ENCODE assay signal across 8 mouse cellular contexts in genomic region chr6:112273501-112274205, GRCm38 (mm10). TPM values are rescaled to one million over a fixed set of nuclear protein-coding genes. Genes with fewer than 3 reads are reported as not detected.
DNase-seq lines count a peak whose midpoint lies in the region; ATAC-seq and TF ChIP-seq lines count a peak whose summit lies in the region.

Gene Lmcd1, plus strand, starts transcription at chr6:112273758.

- under 1% methylated on average over 21 of the region's 21 CpGs for WGBS in forebrain, embryonic 14.5 days
- under 1% methylated on average over 21 of the region's 21 CpGs for WGBS in heart, postnatal 0 days
- WGBS in liver, embryonic 13.5 days (ENCODE audit: insufficient replicate concordance), result 5% methylated on average over 21 of the region's 21 CpGs
- 2% methylated on average over 21 of the region's 21 CpGs for WGBS in neural tube, embryonic 12.5 days

- TF ChIP-seq POLR2A in ES-Bruce4 (IDR thresholded peaks at IDR 0.05; ENCODE audit: insufficient read depth, low read length), result no peak

- H3K27me3 ChIP-seq in ES-Bruce4 (ENCODE audit: control insufficient read depth, insufficient read depth, low read length, poor library complexity, severe bottlenecking), result no peaks in the 10 kb centered on the region; the same call in 1 of the 2 replicates
- no peaks in the 10 kb centered on the region for H3K27me3 ChIP-seq in forebrain, embryonic 14.5 days (replicated peaks; ENCODE audit: control insufficient read depth, insufficient read depth, low read length)
- no peaks in the 10 kb centered on the region for H3K27me3 ChIP-seq in heart, postnatal 0 days (ENCODE audit: control insufficient read depth, insufficient read depth, low read length)
- H3K27me3 ChIP-seq in liver, embryonic 13.5 days, result peaks cover 20% of the 10 kb centered on the region
- no peaks in the 10 kb centered on the region for H3K27me3 ChIP-seq in neural tube, embryonic 12.5 days (replicated peaks)

- DNase-seq in cerebellum, adult 11-12 months, result peak; percentile 17
- peak; percentile 92 for DNase-seq in forebrain, embryonic 14.5 days (ENCODE audit: low spot score)
- DNase-seq in heart, postnatal 0 days (ENCODE audit: low spot score), result peak; percentile 96
- peak; percentile 91 to 96 for DNase-seq in kidney, postnatal 36 days
- DNase-seq in liver, embryonic 13.5 days, result peak; percentile 18
- peak; percentile 54 for DNase-seq in telencephalon, adult 2 months (ENCODE audit: low read depth, low spot score)

- no peaks in the 10 kb centered on the region for H3K9me3 ChIP-seq in ES-Bruce4 (replicated peaks; ENCODE audit: control insufficient read depth, insufficient read depth, low read length, poor library complexity, severe bottlenecking)
- H3K9me3 ChIP-seq in forebrain, embryonic 14.5 days (replicated peaks; ENCODE audit: control insufficient read depth, low read length), result no peaks in the 10 kb centered on the region
- no peaks in the 10 kb centered on the region for H3K9me3 ChIP-seq in heart, postnatal 0 days (replicated peaks; ENCODE audit: control insufficient read depth, low read length)
- H3K9me3 ChIP-seq in liver, embryonic 13.5 days (replicated peaks), result no peaks in the 10 kb centered on the region
- H3K9me3 ChIP-seq in neural tube, embryonic 12.5 days, result no peaks in the 10 kb centered on the region

- H3K27ac ChIP-seq in ES-Bruce4 (ENCODE audit: insufficient read depth, low read length), result no peak within 1 kb of the TSS
- H3K27ac ChIP-seq in forebrain, embryonic 14.5 days (ENCODE audit: low read depth, low read length), result peak within 1 kb of the TSS; percentile 82
- peak within 1 kb of the TSS; percentile 96 for H3K27ac ChIP-seq in heart, postnatal 0 days (ENCODE audit: low read depth)
- no peak within 1 kb of the TSS for H3K27ac ChIP-seq in liver, embryonic 13.5 days
- 0 out of 2 replicates have a peak within 1 kb of the TSS, but pooled peaks have one; percentile 15 for H3K27ac ChIP-seq in neural tube, embryonic 12.5 days

- peak; percentile 92 for ATAC-seq in forebrain, embryonic 14.5 days
- ATAC-seq in heart, postnatal 0 days (ENCODE audit: insufficient read depth, low read depth), result peak; percentile 96
- ATAC-seq in liver, embryonic 13.5 days (ENCODE audit: low read depth), result peak; percentile 84
- peak; percentile 94 for ATAC-seq in neural tube, embryonic 12.5 days (ENCODE audit: low FRiP score, low read depth)

- TF ChIP-seq EP300 in ES-Bruce4 (IDR thresholded peaks at IDR 0.05; ENCODE audit: insufficient read depth, low read depth, low read length), result no peak
- TF ChIP-seq EP300 in heart, postnatal 0 days (IDR thresholded peaks at IDR 0.05; ENCODE audit: low read depth), result peak; percentile 89

- no peaks in the 10 kb centered on the region for H3K4me1 ChIP-seq in ES-Bruce4 (ENCODE audit: control insufficient read depth, insufficient read depth, low read length)
- H3K4me1 ChIP-seq in forebrain, embryonic 14.5 days (ENCODE audit: control insufficient read depth, insufficient read depth, low read length), result peaks cover 20% of the 10 kb centered on the region
- peaks cover 20% of the 10 kb centered on the region for H3K4me1 ChIP-seq in heart, postnatal 0 days (ENCODE audit: control insufficient read depth, insufficient read depth)
- H3K4me1 ChIP-seq in liver, embryonic 13.5 days (replicated peaks), result no peaks in the 10 kb centered on the region
- peaks cover 18% of the 10 kb centered on the region for H3K4me1 ChIP-seq in neural tube, embryonic 12.5 days

- no peak for TF ChIP-seq CTCF in ES-Bruce4 (IDR thresholded peaks at IDR 0.05; ENCODE audit: low read depth, low read length)
- TF ChIP-seq CTCF in heart, postnatal 0 days (IDR thresholded peaks at IDR 0.05; ENCODE audit: low read depth), result peak; percentile 64

- peak within 1 kb of the TSS; percentile 36 for H3K4me3 ChIP-seq in ES-Bruce4 (ENCODE audit: low read depth, low read length)
- H3K4me3 ChIP-seq in forebrain, embryonic 14.5 days (ENCODE audit: low read depth, low read length), result peak within 1 kb of the TSS; percentile 27
- peak within 1 kb of the TSS; percentile 52 for H3K4me3 ChIP-seq in heart, postnatal 0 days (ENCODE audit: low read depth, low read length)
- H3K4me3 ChIP-seq in liver, embryonic 13.5 days (replicated peaks), result 0 out of 2 replicates have a peak within 1 kb of the TSS, but pooled peaks have one; percentile 12
- peak within 1 kb of the TSS; percentile 31 for H3K4me3 ChIP-seq in neural tube, embryonic 12.5 days

- no peaks in the 10 kb centered on the region for H3K36me3 ChIP-seq in ES-Bruce4 (ENCODE audit: control insufficient read depth, insufficient read depth, low read length, poor library complexity, severe bottlenecking)
- H3K36me3 ChIP-seq in forebrain, embryonic 14.5 days (ENCODE audit: control insufficient read depth, insufficient read depth, low read length), result no peaks in the 10 kb centered on the region
- no peaks in the 10 kb centered on the region for H3K36me3 ChIP-seq in heart, postnatal 0 days (replicated peaks; ENCODE audit: control insufficient read depth, insufficient read depth, low read length)
- H3K36me3 ChIP-seq in liver, embryonic 13.5 days, result no peaks in the 10 kb centered on the region
- H3K36me3 ChIP-seq in neural tube, embryonic 12.5 days, result no peaks in the 10 kb centered on the region

- H3K9ac ChIP-seq in ES-Bruce4 (ENCODE audit: low read depth, poor library complexity, severe bottlenecking), result no peak within 1 kb of the TSS
- peak within 1 kb of the TSS; percentile 52; the same call in 1 of the 2 replicates for H3K9ac ChIP-seq in forebrain, embryonic 14.5 days (ENCODE audit: low read length)
- peak within 1 kb of the TSS; percentile 57 for H3K9ac ChIP-seq in heart, postnatal 0 days (replicated peaks; ENCODE audit: low read depth, low read length)
- H3K9ac ChIP-seq in liver, embryonic 13.5 days, result no peak within 1 kb of the TSS
- H3K9ac ChIP-seq in neural tube, embryonic 12.5 days, result peak within 1 kb of the TSS; percentile 40; the same call in 1 of the 2 replicates

- peak within 1 kb of the TSS; percentile 65 for H3K4me2 ChIP-seq in forebrain, embryonic 14.5 days (ENCODE audit: low read length)
- H3K4me2 ChIP-seq in heart, postnatal 0 days (ENCODE audit: low read depth, low read length), result peak within 1 kb of the TSS; percentile 84
- peak within 1 kb of the TSS; percentile 29 for H3K4me2 ChIP-seq in liver, embryonic 13.5 days
- H3K4me2 ChIP-seq in neural tube, embryonic 12.5 days (replicated peaks), result peak within 1 kb of the TSS; percentile 73

RNA-seq across cellular contexts. Expression of gene Lmcd1, which starts in this region (rescaled TPM):
- not detected in 2 replicates for polyA plus RNA-seq in ES-Bruce4 (2011; ENCODE audit: insufficient read depth, insufficient read length, low read depth, missing spikeins)
- 16.2 and 16.7 TPM in 2 replicates for polyA plus RNA-seq in forebrain, embryonic 14.5 days (2014; fragmentation: Nextera tagmentation; extraction: Ambion mirVana)
- 62.4 and 86.9 TPM in 2 replicates for total RNA-seq in heart, postnatal 0 days (2014; rRNA removed; ENCODE audit: low replicate concordance)
- polyA plus RNA-seq in heart, postnatal 0 days (2015; fragmentation: Nextera tagmentation; extraction: Ambion mirVana), result 34.8 and 35.2 TPM in 2 replicates
- polyA plus RNA-seq in liver, embryonic 13.5 days (2015; fragmentation: Nextera tagmentation; extraction: Ambion mirVana), result 1.1 and 1.6 TPM in 2 replicates
- 16.3 and 18.1 TPM in 2 replicates for polyA plus RNA-seq in neural tube, embryonic 12.5 days (2016; fragmentation: Nextera tagmentation; extraction: Ambion mirVana)

Comparison
In these comparisons a context has a peak if more than half of its experiments do, and no peak if none do; other contexts are left out.
1. H3K27ac ChIP-seq: peak in forebrain, embryonic 14.5 days (single experiment), heart, postnatal 0 days (single experiment) and neural tube, embryonic 12.5 days (single experiment); none in ES-Bruce4 (single experiment) and liver, embryonic 13.5 days (single experiment).
2. H3K9ac ChIP-seq: peak in forebrain, embryonic 14.5 days (single experiment), heart, postnatal 0 days (single experiment) and neural tube, embryonic 12.5 days (single experiment); none in ES-Bruce4 (single experiment) and liver, embryonic 13.5 days (single experiment).
3. DNase-seq: peak in every context shown above with its lines; median percentile 96 in heart, postnatal 0 days; 94 in kidney, postnatal 36 days; 92 in forebrain, embryonic 14.5 days; 54 in telencephalon, adult 2 months; 18 in liver, embryonic 13.5 days; 17 in cerebellum, adult 11-12 months.
4. H3K4me2 ChIP-seq: peak in every context shown above with its lines; median percentile 84 in heart, postnatal 0 days; 73 in neural tube, embryonic 12.5 days; 65 in forebrain, embryonic 14.5 days; 29 in liver, embryonic 13.5 days.
5. Peak in every context shown above with its lines, with median percentiles within 50 percentile points of each other: H3K4me3 ChIP-seq and ATAC-seq.